Mouse (Mus musculus) cortical plate, adult 2 months (tissue): ENCODE measurements around the gene Klk1b9. TPM values are rescaled to one million over a fixed set of nuclear protein-coding genes. Genes with fewer than 3 reads are reported as not detected.
"Not testable (repeated sequence)": the region's sequence is repeated elsewhere in the genome, so short reads cannot be mapped to it uniquely, and the experiment has no call there.

Experiments
- H3K27ac ChIP-seq: fragments of 200-500 bp; 2 replicates; pipeline ENCODE4 v1.5.1; 2012; ENCODE audit warnings: low read length, control low read depth, inconsistent platforms; ENCODE audit not compliant: insufficient read depth
- H3K4me1 ChIP-seq: fragments of 200-500 bp; 2 replicates; pipeline ENCODE4 v1.6.1; 2011; ENCODE audit warnings: low read length; ENCODE audit not compliant: control insufficient read depth, insufficient read depth
- H3K4me3 ChIP-seq: fragments of 200-500 bp; 2 replicates; pipeline ENCODE4 v1.5.1; 2011; ENCODE audit warnings: mild to moderate bottlenecking, low read length, control low read depth; ENCODE audit not compliant: insufficient read depth
- CTCF ChIP-seq: fragments of 200-500 bp; IDR thresholded peaks from 2 replicates; pipeline ENCODE4 v1.5.1; 2011; ENCODE audit warnings: mild to moderate bottlenecking, control low read depth, low read length; ENCODE audit not compliant: insufficient read depth; ENCODE audit errors: extremely low read depth
- POLR2A ChIP-seq: fragments of 200-500 bp; IDR thresholded peaks from 2 replicates; pipeline ENCODE4 v1.6.1; 2011; ENCODE audit warnings: mild to moderate bottlenecking, low read length, control low read depth; ENCODE audit not compliant: insufficient read depth; ENCODE audit errors: extremely low read depth
- polyA plus RNA-seq: library from polyadenylated mRNA; depleted of rRNA; stranded (reverse); fragments of >200 nt; gene quantifications from 2 replicates; pipeline ENCODE4 v1.2.3, GENCODE M21; 2012; rRNA removed

The Klk1b9 gene
- polyA plus RNA-seq, 1 experiment = not detected

- no peak within 1 kb of the TSS for H3K27ac ChIP-seq
- no peak within 1 kb of the TSS for H3K4me3 ChIP-seq
- TF ChIP-seq CTCF (no peak), POLR2A (no peak)
- no peaks in the 10 kb centered on the region for H3K4me1 ChIP-seq
Measured at GRCm38 (mm10) chr7:43966451-43966850, 9.4 kb upstream of the Klk1b9 start, which contains the start of gene Klk1b1. Gene Klk1b1 (plus strand): TSS chr7:43966751.

- Histone ChIP-seq H3K4me1 (no peaks in the 10 kb centered on the region), H3K27ac (no peak overlapping the region), H3K4me3 (no peak overlapping the region)
- TF ChIP-seq CTCF (no peak), POLR2A (no peak)
Measured at GRCm38 (mm10) chr7:43967058-43967457, 8.8 kb upstream of the Klk1b9 start.

GRCm38 (mm10) chr7:43967612-43968011, 8.2 kb upstream of the Klk1b9 start:
- Histone ChIP-seq H3K4me3 (no peak overlapping the region), H3K27ac (no peak overlapping the region), H3K4me1 (no peaks in the 10 kb centered on the region)
- TF ChIP-seq POLR2A = no peak
- TF ChIP-seq CTCF = no peak

- Histone ChIP-seq H3K27ac (no peak overlapping the region), H3K4me3 (no peak overlapping the region), H3K4me1 (no peaks in the 10 kb centered on the region)
- TF ChIP-seq CTCF (no peak), POLR2A (no peak)
Measured at GRCm38 (mm10) chr7:43985657-43986056, 9.8 kb downstream of the Klk1b9 start.

- not testable (repeated sequence) for H3K27ac ChIP-seq, H3K4me1 ChIP-seq, H3K4me3 ChIP-seq
Measured at GRCm38 (mm10) chr7:43994821-43995220, 19.0 kb downstream of the Klk1b9 start.

- H3K4me1 ChIP-seq, H3K4me3 ChIP-seq, H3K27ac ChIP-seq: not testable (repeated sequence)
Measured at GRCm38 (mm10) chr7:43995577-43995976, 19.7 kb downstream of the Klk1b9 start, which contains the start of gene Klk1b11. Gene Klk1b11 (plus strand): TSS chr7:43995877.

GRCm38 (mm10) chr7:44004847-44005246, 29.0 kb downstream of the Klk1b9 start:
- H3K4me1 ChIP-seq = no peaks in the 10 kb centered on the region
- no peak for TF ChIP-seq POLR2A
- TF ChIP-seq CTCF = no peak
- H3K4me3 ChIP-seq = no peak overlapping the region
- H3K27ac ChIP-seq = no peak overlapping the region

GRCm38 (mm10) chr7:44011868-44012267, 36.0 kb downstream of the Klk1b9 start, which contains the start of gene Klk1b26:
Gene Klk1b26 (plus strand): TSS chr7:44012168.
- H3K27ac ChIP-seq, H3K4me1 ChIP-seq, H3K4me3 ChIP-seq: not testable (repeated sequence)

- not testable (repeated sequence) for H3K27ac ChIP-seq, H3K4me3 ChIP-seq, H3K4me1 ChIP-seq
Measured at GRCm38 (mm10) chr7:44014666-44015065, 38.8 kb downstream of the Klk1b9 start.

- no peak overlapping the region for H3K27ac ChIP-seq
- no peak overlapping the region for H3K4me3 ChIP-seq
- no peaks in the 10 kb centered on the region for H3K4me1 ChIP-seq
- TF ChIP-seq CTCF = no peak
- TF ChIP-seq POLR2A = no peak
Measured at GRCm38 (mm10) chr7:44015071-44015470, 39.2 kb downstream of the Klk1b9 start.

Other genes with a start within 250 kb of the Klk1b9 start
- not detected in 2 replicates for gene Klk12, start 207.2 kb upstream of the Klk1b9 start, polyA plus RNA-seq
- not detected in 2 replicates for gene Klk11, start 201.5 kb upstream of the Klk1b9 start, polyA plus RNA-seq
- 0.27 and 0.32 TPM in 2 replicates for gene Klk10, start 195.0 kb upstream of the Klk1b9 start, polyA plus RNA-seq
- gene Klk9, start 184.2 kb upstream of the Klk1b9 start, polyA plus RNA-seq = 0.11 TPM in 1 of 2 replicates, not detected in the other
- 3.1 and 7.6 TPM in 2 replicates for gene Klk8, start 178.5 kb upstream of the Klk1b9 start, polyA plus RNA-seq
- 0.11 TPM in 1 of 2 replicates, not detected in the other for gene Klk7, start 164.8 kb upstream of the Klk1b9 start, polyA plus RNA-seq
- gene Klk6, start 151.6 kb upstream of the Klk1b9 start, polyA plus RNA-seq = 4.9 and 11.6 TPM in 2 replicates
- not detected in 2 replicates for gene Klk5, start 134.1 kb upstream of the Klk1b9 start, polyA plus RNA-seq
- not detected in 2 replicates for gene Klk4, start 94.9 kb upstream of the Klk1b9 start, polyA plus RNA-seq
- not detected in 2 replicates for gene Klk15, start 42.3 kb upstream of the Klk1b9 start, polyA plus RNA-seq
- gene Klk1b8, start 25.4 kb upstream of the Klk1b9 start, polyA plus RNA-seq = not detected in 2 replicates
- not detected in 2 replicates for gene Klk1b1, start 9.3 kb upstream of the Klk1b9 start, polyA plus RNA-seq
- not detected in 2 replicates for gene Klk1b11, start 19.8 kb downstream of the Klk1b9 start, polyA plus RNA-seq
- not detected in 2 replicates for gene Klk1b26, start 36.1 kb downstream of the Klk1b9 start, polyA plus RNA-seq
- gene Klk1b27, start 76.2 kb downstream of the Klk1b9 start, polyA plus RNA-seq = not detected in 2 replicates
- not detected in 2 replicates for gene Klk1b21, start 126.3 kb downstream of the Klk1b9 start, polyA plus RNA-seq
- not detected in 2 replicates for gene Klk1b22, start 136.6 kb downstream of the Klk1b9 start, polyA plus RNA-seq
- not detected in 2 replicates for gene Klk1b16, start 160.7 kb downstream of the Klk1b9 start, polyA plus RNA-seq
- gene Klk1b24, start 212.2 kb downstream of the Klk1b9 start, polyA plus RNA-seq = not detected in 2 replicates
- 0.13 and 0.15 TPM in 2 replicates for gene Klk1b3, start 222.1 kb downstream of the Klk1b9 start, polyA plus RNA-seq
- gene Klk1b4, start 231.4 kb downstream of the Klk1b9 start, polyA plus RNA-seq = not detected in 2 replicates
- gene Klk1b5, start 239.9 kb downstream of the Klk1b9 start, polyA plus RNA-seq = not detected in 2 replicates
- gene Klk1, start 249.3 kb downstream of the Klk1b9 start, polyA plus RNA-seq = not detected in 2 replicates